In genomic region chr1:22806626-22807096, GRCm38 (mm10) we compare ENCODE assay signal across 9 mouse cellular contexts. TPM values are rescaled to one million over a fixed set of nuclear protein-coding genes. Genes with fewer than 3 reads are reported as not detected.
DNase-seq lines count a peak whose midpoint lies in the region; ATAC-seq and TF ChIP-seq lines count a peak whose summit lies in the region.
"Had no signal": no experiment of that assay in that cellular context is flagged by ENCODE, and none has a peak within 500 bp of the region (broad histone marks: within the 10 kb centered on the region; RNA-seq: fewer than 3 reads in every experiment).

No protein-coding gene starts in this region.

- no peaks in the 10 kb centered on the region for H3K27me3 ChIP-seq in hindbrain, postnatal 0 days (ENCODE audit: insufficient read depth, low read length)
- H3K27me3 ChIP-seq in neural tube, embryonic 14.5 days (ENCODE audit: control insufficient read depth, insufficient read depth, low read length) = no peaks in the 10 kb centered on the region

- peak overlapping the region; percentile 74 for H3K4me2 ChIP-seq in hindbrain, postnatal 0 days (ENCODE audit: low read depth, low read length)
- peak overlapping the region; percentile 73 for H3K4me2 ChIP-seq in neural tube, embryonic 14.5 days (ENCODE audit: low read depth, low read length)

- DNase-seq in left cerebral cortex, adult 2 months (ENCODE audit: extremely low spot score in 1 of 2, low spot score in 2 of 2) = peak in 1 of 2 experiments; percentile 24
- no peak for DNase-seq in left cerebral cortex, adult 11 months (ENCODE audit: low spot score)
- peak; percentile 18 for DNase-seq in hindbrain, postnatal 0 days (ENCODE audit: low spot score)
- no peak for DNase-seq in adrenal gland, postnatal 14 days
- DNase-seq in thymus, postnatal 10 days (ENCODE audit: low spot score in 2 of 2) = no peak
- DNase-seq in urinary bladder, postnatal 36 days (ENCODE audit: low spot score in 2 of 2) = no peak
- DNase-seq: thymus, adult 18-20 months had no signal

- 16% methylated on average over 8 of the region's 8 CpGs for WGBS in hindbrain, postnatal 0 days
- 18% methylated on average over 8 of the region's 8 CpGs for WGBS in neural tube, embryonic 14.5 days

- peak overlapping the region; percentile 97 for H3K27ac ChIP-seq in left cerebral cortex, adult 2 months
- H3K27ac ChIP-seq in embryonic fibroblast, embryonic 13.5 days (ENCODE audit: insufficient read depth, low read length) = no peak overlapping the region
- H3K27ac ChIP-seq in hindbrain, postnatal 0 days = peak overlapping the region; percentile 87
- peak overlapping the region; percentile 90 for H3K27ac ChIP-seq in neural tube, embryonic 14.5 days (ENCODE audit: low read depth, low read length)

- H3K4me3 ChIP-seq in left cerebral cortex, adult 2 months = peak overlapping the region; percentile 87
- peak overlapping the region; percentile 45; the same call in 1 of the 2 replicates for H3K4me3 ChIP-seq in embryonic fibroblast, embryonic 13.5 days (ENCODE audit: insufficient read depth, low read length)
- H3K4me3 ChIP-seq in hindbrain, postnatal 0 days (ENCODE audit: low read length) = peak overlapping the region; percentile 79
- peak overlapping the region; percentile 75 for H3K4me3 ChIP-seq in neural tube, embryonic 14.5 days (ENCODE audit: low read depth, low read length)

- H3K9me3 ChIP-seq in hindbrain, postnatal 0 days (ENCODE audit: low read length) = no peaks in the 10 kb centered on the region
- no peaks in the 10 kb centered on the region for H3K9me3 ChIP-seq in neural tube, embryonic 14.5 days (ENCODE audit: control insufficient read depth, low read length)

- H3K9ac ChIP-seq in hindbrain, postnatal 0 days (replicated peaks; ENCODE audit: low read length) = peak overlapping the region; percentile 88
- H3K9ac ChIP-seq in neural tube, embryonic 14.5 days (replicated peaks; ENCODE audit: low read depth, low read length) = peak overlapping the region; percentile 95

- H3K4me1 ChIP-seq in embryonic fibroblast, embryonic 13.5 days (ENCODE audit: control insufficient read depth, insufficient read depth, low read length) = no peaks in the 10 kb centered on the region
- H3K4me1 ChIP-seq in hindbrain, postnatal 0 days (ENCODE audit: insufficient read depth, low read length) = peaks cover 3% of the 10 kb centered on the region; the same call in 1 of the 2 replicates
- peaks cover 6% of the 10 kb centered on the region; the same call in 1 of the 2 replicates for H3K4me1 ChIP-seq in neural tube, embryonic 14.5 days (ENCODE audit: control insufficient read depth, insufficient read depth, low read length)

- ATAC-seq in hindbrain, postnatal 0 days = peak; percentile 1; the same call in 1 of the 2 replicates
- peak; percentile 7 for ATAC-seq in neural tube, embryonic 14.5 days (ENCODE audit: low read depth)

- no peak for TF ChIP-seq CTCF in left cerebral cortex, adult 2 months (IDR thresholded peaks at IDR 0.05)
- no peak for TF ChIP-seq CTCF in embryonic fibroblast, embryonic 13.5 days (IDR thresholded peaks at IDR 0.05; ENCODE audit: borderline replicate concordance, insufficient read depth, low read length)
- TF ChIP-seq CTCF in hindbrain, postnatal 0 days (IDR thresholded peaks at IDR 0.05; ENCODE audit: low read depth) = no peak

- H3K36me3 ChIP-seq in hindbrain, postnatal 0 days (ENCODE audit: insufficient read depth, low read length) = no peaks in the 10 kb centered on the region
- H3K36me3 ChIP-seq in neural tube, embryonic 14.5 days (ENCODE audit: control insufficient read depth, insufficient read depth, low read length) = no peaks in the 10 kb centered on the region

- no peak for TF ChIP-seq POLR2A in embryonic fibroblast, embryonic 13.5 days (IDR thresholded peaks at IDR 0.05; ENCODE audit: low read depth, low read length)

- intact Hi-C loops in left cerebral cortex, adult 2 months (cut with DNase I) = loop anchor here (2.0 to 10.0 kb wide), 5 partner anchors 134 to 448 kb away; no protein-coding TSS in a partner anchor

RNA-seq across cellular contexts. Expression of gene Rims1, which starts 0.9 kb away (rescaled TPM):
- total RNA-seq in left cerebral cortex, adult 2 months (2021) = 100 to 1,000 TPM; 394 to 401 TPM
- polyA plus RNA-seq in embryonic fibroblast, embryonic 13.5 days (2011; ENCODE audit: insufficient read length, low read depth, missing spikeins) = 0.40 TPM in 2 replicates
- 51.3 and 51.9 TPM in 2 replicates for total RNA-seq in hindbrain, postnatal 0 days (2014; rRNA removed)
- polyA plus RNA-seq in hindbrain, postnatal 0 days (2015; fragmentation: Nextera tagmentation; extraction: Ambion mirVana) = 21.2 and 22.2 TPM in 2 replicates
- polyA plus RNA-seq in neural tube, embryonic 14.5 days (2014; fragmentation: Nextera tagmentation; extraction: Ambion mirVana) = 25.2 and 28.4 TPM in 2 replicates
- 0.67 and 0.75 TPM in 2 replicates for total RNA-seq in adrenal gland, postnatal 14 days (2021)

Comparison
In these comparisons a context has a peak if more than half of its experiments do, and no peak if none do; other contexts are left out.
1. RNA of gene Rims1, which starts 0.9 kb away (total RNA-seq): 394 to 401 TPM in left cerebral cortex, adult 2 months and 51.3 to 51.9 TPM in hindbrain, postnatal 0 days; 0.67 to 0.75 TPM in adrenal gland, postnatal 14 days; every median in the first group is over 10 times any median in the second.
2. Peak in every context shown above with its lines, with median percentiles within 50 percentile points of each other: H3K4me3 ChIP-seq.